17 mouse cellular contexts compared by ENCODE assay signal in the genomic region with DNA sequence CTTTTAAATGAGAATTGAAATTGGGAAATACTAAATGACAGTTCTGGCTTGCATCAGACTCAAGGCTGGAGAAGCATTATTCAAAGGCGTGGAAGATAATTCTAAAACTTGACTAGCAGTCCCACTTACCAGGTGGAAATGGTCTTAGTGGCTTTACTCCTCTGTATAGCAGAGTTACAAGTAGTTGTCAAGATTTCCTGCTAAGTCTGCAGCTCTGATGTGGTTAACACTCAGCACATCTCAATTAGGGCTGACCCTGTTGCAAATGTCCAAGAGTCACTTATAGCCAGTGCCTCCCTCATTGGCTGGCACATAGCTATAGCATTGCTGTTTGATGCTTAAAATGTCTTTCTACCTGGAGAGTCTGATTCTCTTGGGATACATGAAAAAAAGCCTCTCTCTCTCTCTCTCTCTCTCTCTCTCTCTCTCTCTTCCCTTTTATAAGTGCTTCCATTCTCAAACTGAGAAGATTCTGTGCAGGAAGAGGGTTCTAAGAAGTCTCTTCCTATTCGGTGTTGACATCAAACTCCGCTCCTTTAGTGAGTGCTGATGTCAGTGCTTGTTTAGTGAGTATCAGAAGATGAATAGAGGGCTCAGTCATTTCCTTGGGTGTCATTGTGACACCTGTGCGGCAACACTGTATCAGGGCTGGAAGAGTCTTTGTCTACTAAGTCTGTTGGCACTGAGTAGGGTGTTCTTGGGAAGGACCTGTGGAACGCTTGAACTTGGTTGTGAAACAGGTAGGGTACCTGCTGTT. TPM values are rescaled to one million over a fixed set of nuclear protein-coding genes. Genes with fewer than 3 reads are reported as not detected.
DNase-seq lines count a peak whose midpoint lies in the region; ATAC-seq and TF ChIP-seq lines count a peak whose summit lies in the region.
"Had no signal": no experiment of that assay in that cellular context is flagged by ENCODE, and none has a peak within 500 bp of the region (broad histone marks: within the 10 kb centered on the region; RNA-seq: fewer than 3 reads in every experiment).

No protein-coding gene starts in this region.

- intact Hi-C loops in gastrocnemius, adult 2 months (cut with DNase I) = no loop called here

- H3K9ac ChIP-seq in intestine, postnatal 0 days (ENCODE audit: low read depth, low read length) = no peak overlapping the region
- H3K9ac ChIP-seq: hindbrain, embryonic 15.5 days; limb, embryonic 15.5 days had no signal

- H3K4me2 ChIP-seq in intestine, postnatal 0 days (replicated peaks; ENCODE audit: low read depth) = no peak overlapping the region
- H3K4me2 ChIP-seq: limb, embryonic 15.5 days had no signal

- no peak for ATAC-seq in intestine, postnatal 0 days
- ATAC-seq: midbrain, embryonic 16.5 days had no signal

- no peaks in the 10 kb centered on the region for H3K27me3 ChIP-seq in thymus, adult 2 months (ENCODE audit: control insufficient read depth, insufficient read depth, low read length)
- H3K27me3 ChIP-seq in intestine, postnatal 0 days (replicated peaks; ENCODE audit: control insufficient read depth, insufficient read depth, low read length) = no peaks in the 10 kb centered on the region
- H3K27me3 ChIP-seq: hindbrain, embryonic 15.5 days; limb, embryonic 15.5 days; neural tube, embryonic 12.5 days had no signal

- peak overlapping the region; percentile 99; the same call in 1 of the 2 replicates for H3K27ac ChIP-seq in gastrocnemius, adult 2 months
- H3K27ac ChIP-seq in thymus, adult 2 months (ENCODE audit: control insufficient read depth, insufficient read depth, low read length) = peak overlapping the region; percentile 46; the same call in 1 of the 2 replicates
- H3K27ac ChIP-seq in intestine, postnatal 0 days (ENCODE audit: low read depth, low read length) = no peak overlapping the region
- H3K27ac ChIP-seq: hindbrain, embryonic 15.5 days; limb, embryonic 15.5 days; neural tube, embryonic 12.5 days had no signal

- no peaks in the 10 kb centered on the region for H3K36me3 ChIP-seq in thymus, adult 2 months (ENCODE audit: control insufficient read depth, insufficient read depth, low read length)
- no peaks in the 10 kb centered on the region; the same call in 1 of the 2 replicates for H3K36me3 ChIP-seq in intestine, postnatal 0 days (ENCODE audit: control insufficient read depth, insufficient read depth)
- H3K36me3 ChIP-seq: hindbrain, embryonic 15.5 days; limb, embryonic 15.5 days; neural tube, embryonic 12.5 days had no signal

- no peaks in the 10 kb centered on the region for H3K9me3 ChIP-seq in intestine, postnatal 0 days (ENCODE audit: control insufficient read depth)
- H3K9me3 ChIP-seq: hindbrain, embryonic 15.5 days; limb, embryonic 15.5 days; neural tube, embryonic 12.5 days had no signal

- no peak for TF ChIP-seq CTCF in gastrocnemius, adult 2 months (IDR thresholded peaks at IDR 0.05)
- TF ChIP-seq CTCF in thymus, adult 2 months (IDR thresholded peaks at IDR 0.05; ENCODE audit: borderline replicate concordance, control insufficient read depth, extremely low read depth, insufficient read depth, low read length, poor library complexity) = no peak
- TF ChIP-seq CTCF in intestine, postnatal 0 days (IDR thresholded peaks at IDR 0.05; ENCODE audit: low read depth) = no peak

- H3K4me3 ChIP-seq in gastrocnemius, adult 2 months = no peak overlapping the region; the same call in 1 of the 2 replicates
- H3K4me3 ChIP-seq in thymus, adult 2 months (ENCODE audit: control insufficient read depth, insufficient read depth, low read length) = no peak overlapping the region
- H3K4me3 ChIP-seq in intestine, postnatal 0 days (ENCODE audit: low read depth, low read length) = no peak overlapping the region
- H3K4me3 ChIP-seq: hindbrain, embryonic 15.5 days; limb, embryonic 15.5 days had no signal

- DNase-seq in gastrocnemius, adult 2 months = no peak
- DNase-seq in gastrocnemius, adult 18-20 months (ENCODE audit: low spot score) = no peak
- peak; percentile 76 for DNase-seq in CD4-positive helper T cell, adult 2 months (ENCODE audit: low read depth, low spot score)
- DNase-seq in induced T-regulatory cell, adult 2 months (ENCODE audit: low read depth) = peak; percentile 52
- DNase-seq in thymus, adult 2 months = peak; percentile 31
- no peak for DNase-seq in embryo, embryonic 10 days (ENCODE audit: low spot score)
- no peak for DNase-seq in urinary bladder, postnatal 25 days (ENCODE audit: low spot score)
- DNase-seq: adrenal gland, postnatal 10 days; kidney, adult 2 months; kidney, postnatal 4 days; lung, postnatal 4 days; right cerebral cortex, postnatal 14 days had no signal

- 54% methylated on average over 5 of the region's 5 CpGs for WGBS in thymus, adult 2 months
- 88% methylated on average over 5 of the region's 5 CpGs for WGBS in intestine, postnatal 0 days

- H3K4me1 ChIP-seq in thymus, adult 2 months (replicated peaks; ENCODE audit: control insufficient read depth, insufficient read depth, low read length) = peaks cover 15% of the 10 kb centered on the region
- H3K4me1 ChIP-seq in intestine, postnatal 0 days (replicated peaks; ENCODE audit: control insufficient read depth, insufficient read depth, low read length) = 0 out of 2 replicates have a peak, but pooled peaks cover 5% of the 10 kb centered on the region

- no peak for TF ChIP-seq POLR2A in thymus, adult 2 months (IDR thresholded peaks at IDR 0.05; ENCODE audit: control insufficient read depth, extremely low read depth, insufficient read depth, low read length, poor library complexity)

RNA-seq across cellular contexts. Expression of gene Cnst, which starts 3.0 kb away (rescaled TPM):
- total RNA-seq in gastrocnemius, adult 2 months (2021) = 10 to 100 TPM; 34.7 to 40.0 TPM
- total RNA-seq in gastrocnemius, adult 18-20 months (2021) = 10 to 100 TPM; 31.6 to 34.2 TPM
- polyA plus RNA-seq in thymus, adult 2 months (2012; rRNA removed) = 28.3 and 28.7 TPM in 2 replicates
- 8.4 and 9.4 TPM in 2 replicates for polyA plus RNA-seq in intestine, postnatal 0 days (2015; fragmentation: Nextera tagmentation; extraction: Ambion mirVana)

RNA-seq across cellular contexts. Expression of gene Tfb2m, which starts 3.1 kb away (rescaled TPM):
- total RNA-seq in gastrocnemius, adult 2 months (2021) = 10 to 100 TPM; 39.8 to 41.5 TPM
- total RNA-seq in gastrocnemius, adult 18-20 months (2021) = 10 to 100 TPM; 40.5 to 53.5 TPM
- polyA plus RNA-seq in thymus, adult 2 months (2012; rRNA removed) = 10.8 and 10.9 TPM in 2 replicates
- polyA plus RNA-seq in intestine, postnatal 0 days (2015; fragmentation: Nextera tagmentation; extraction: Ambion mirVana) = 19.1 and 21.8 TPM in 2 replicates

RNA-seq across cellular contexts. Expression of gene Smyd3, which starts 31.3 kb away (rescaled TPM):
- total RNA-seq in gastrocnemius, adult 2 months (2021) = 1 to 10 TPM; 5.1 to 5.8 TPM
- total RNA-seq in gastrocnemius, adult 18-20 months (2021) = 1 to 10 TPM; 5.1 to 5.2 TPM
- 9.0 and 9.6 TPM in 2 replicates for polyA plus RNA-seq in thymus, adult 2 months (2012; rRNA removed)
- 11.3 and 12.2 TPM in 2 replicates for polyA plus RNA-seq in intestine, postnatal 0 days (2015; fragmentation: Nextera tagmentation; extraction: Ambion mirVana)

Comparison
In these comparisons a context has a peak if more than half of its experiments do, and no peak if none do; other contexts are left out.
1. DNase-seq: peak in CD4-positive helper T cell, adult 2 months (single experiment), induced T-regulatory cell, adult 2 months (single experiment) and thymus, adult 2 months (single experiment); none in gastrocnemius, adult 2 months (single experiment), gastrocnemius, adult 18-20 months (single experiment), embryo, embryonic 10 days (single experiment) and urinary bladder, postnatal 25 days (single experiment).